Mouse (Mus musculus): ENCODE results near the gene Chid1. TPM values are rescaled to one million over a fixed set of nuclear protein-coding genes. Genes with fewer than 3 reads are reported as not detected.

Chid1 gene
- polyA plus RNA-seq, 1 experiment from 2014 or later = 22.9 TPM

DNA sequence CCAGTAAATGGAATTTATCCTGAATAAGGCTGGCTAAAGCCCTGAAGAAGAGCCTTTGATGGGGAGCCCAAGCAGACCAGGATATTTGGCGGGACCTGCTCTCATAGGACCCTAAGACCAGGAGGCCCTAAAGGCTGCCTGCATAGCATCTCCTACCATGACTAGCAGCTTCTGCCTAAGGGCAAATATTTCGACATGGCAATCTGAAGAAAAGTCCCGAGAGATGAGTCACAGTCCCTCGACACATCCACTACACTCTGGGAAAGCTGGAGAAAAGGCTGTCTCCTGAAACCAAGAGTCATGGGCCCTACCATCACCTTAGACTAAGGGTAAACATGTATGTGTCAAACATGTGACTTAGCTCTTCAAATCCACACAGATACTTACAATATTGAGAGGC, 15.4 kb downstream of the Chid1 start:
- H3K9me3 ChIP-seq (ENCODE audit: control insufficient read depth, low read length) = no peaks in the 10 kb centered on the region
- H3K27me3 ChIP-seq (ENCODE audit: control insufficient read depth, insufficient read depth, low read length) = no peaks in the 10 kb centered on the region
- H3K36me3 ChIP-seq (ENCODE audit: control insufficient read depth, insufficient read depth, low read length) = no peaks in the 10 kb centered on the region
- no peak overlapping the region for H3K4me3 ChIP-seq (ENCODE audit: low read depth, low read length)
- ATAC-seq (replicated peaks; ENCODE audit: low FRiP score) (no peak), DNase-seq (ENCODE audit: low spot score) (no peak)
- WGBS = 89% methylated on average over 4 of the region's 4 CpGs
- H3K4me2 ChIP-seq (ENCODE audit: low read depth, low read length, severe bottlenecking) = no peak overlapping the region
- no peaks in the 10 kb centered on the region for H3K4me1 ChIP-seq (replicated peaks; ENCODE audit: control insufficient read depth, insufficient read depth, low read length)
- no peak overlapping the region for H3K9ac ChIP-seq (ENCODE audit: low read length)
- no peak overlapping the region for H3K27ac ChIP-seq (ENCODE audit: low read depth, low read length)

- Histone ChIP-seq H3K9ac (ENCODE audit: low read length) (no peak overlapping the region), H3K4me1 (replicated peaks; ENCODE audit: control insufficient read depth, insufficient read depth, low read length) (no peaks in the 10 kb centered on the region), H3K27me3 (ENCODE audit: control insufficient read depth, insufficient read depth, low read length) (no peaks in the 10 kb centered on the region), H3K27ac (ENCODE audit: low read depth, low read length) (no peak overlapping the region), H3K4me3 (ENCODE audit: low read depth, low read length) (no peak overlapping the region), H3K36me3 (ENCODE audit: control insufficient read depth, insufficient read depth, low read length) (no peaks in the 10 kb centered on the region), H3K4me2 (ENCODE audit: low read depth, low read length, severe bottlenecking) (no peak overlapping the region), H3K9me3 (ENCODE audit: control insufficient read depth, low read length) (no peaks in the 10 kb centered on the region)
- DNase-seq (ENCODE audit: low spot score) (no peak), ATAC-seq (replicated peaks; ENCODE audit: low FRiP score) (no peak)
- WGBS = 59% methylated on average over 4 of the region's 4 CpGs
Measured at GRCm38 (mm10) chr7:141523007-141523406, 16.6 kb downstream of the Chid1 start.

GRCm38 (mm10) chr7:141519795-141520194, 19.9 kb downstream of the Chid1 start:
- Histone ChIP-seq H3K4me1 (replicated peaks; ENCODE audit: control insufficient read depth, insufficient read depth, low read length) (no peaks in the 10 kb centered on the region), H3K9ac (ENCODE audit: low read length) (no peak overlapping the region), H3K4me2 (ENCODE audit: low read depth, low read length, severe bottlenecking) (no peak overlapping the region), H3K27me3 (ENCODE audit: control insufficient read depth, insufficient read depth, low read length) (no peaks in the 10 kb centered on the region), H3K36me3 (ENCODE audit: control insufficient read depth, insufficient read depth, low read length) (no peaks in the 10 kb centered on the region), H3K27ac (ENCODE audit: low read depth, low read length) (no peak overlapping the region), H3K4me3 (ENCODE audit: low read depth, low read length) (no peak overlapping the region), H3K9me3 (ENCODE audit: control insufficient read depth, low read length) (no peaks in the 10 kb centered on the region)
- no peak for DNase-seq (ENCODE audit: low spot score)
- no peak for ATAC-seq (replicated peaks; ENCODE audit: low FRiP score)
- 89% methylated on average over 1 of the region's 1 CpGs for WGBS

- ATAC-seq (replicated peaks; ENCODE audit: low FRiP score) (no peak), DNase-seq (ENCODE audit: low spot score) (no peak)
- H3K9ac ChIP-seq (ENCODE audit: low read length) = no peak overlapping the region
- no peaks in the 10 kb centered on the region for H3K4me1 ChIP-seq (replicated peaks; ENCODE audit: control insufficient read depth, insufficient read depth, low read length)
- no peaks in the 10 kb centered on the region for H3K9me3 ChIP-seq (ENCODE audit: control insufficient read depth, low read length)
- WGBS = 80% methylated on average over 3 of the region's 3 CpGs
- no peak overlapping the region for H3K4me2 ChIP-seq (ENCODE audit: low read depth, low read length, severe bottlenecking)
- no peaks in the 10 kb centered on the region for H3K36me3 ChIP-seq (ENCODE audit: control insufficient read depth, insufficient read depth, low read length)
- H3K27me3 ChIP-seq (ENCODE audit: control insufficient read depth, insufficient read depth, low read length) = no peaks in the 10 kb centered on the region
- no peak overlapping the region for H3K27ac ChIP-seq (ENCODE audit: low read depth, low read length)
- H3K4me3 ChIP-seq (ENCODE audit: low read depth, low read length) = no peak overlapping the region
Measured at GRCm38 (mm10) chr7:141518926-141519325, 20.7 kb downstream of the Chid1 start.

DNA sequence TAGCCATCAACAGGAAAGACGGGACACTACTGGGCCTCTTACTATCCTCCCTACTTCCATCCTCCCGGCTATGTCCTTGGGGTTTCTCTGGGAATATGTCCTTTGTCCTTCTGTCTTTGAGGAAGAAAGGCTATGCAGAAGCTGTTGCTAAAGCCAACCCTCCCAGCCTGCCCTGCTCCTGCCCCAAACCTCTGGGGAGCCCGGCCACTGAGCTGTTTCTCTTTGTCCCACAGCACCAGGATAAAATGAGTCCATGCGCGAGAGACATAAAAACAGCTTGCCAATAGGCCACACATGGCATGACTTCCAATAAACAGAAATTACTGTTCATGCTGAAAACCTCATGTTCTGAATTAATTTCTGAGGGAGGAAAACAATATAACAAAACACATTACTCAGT, 21.4 kb downstream of the Chid1 start:
- no peaks in the 10 kb centered on the region for H3K27me3 ChIP-seq (ENCODE audit: control insufficient read depth, insufficient read depth, low read length)
- H3K36me3 ChIP-seq (ENCODE audit: control insufficient read depth, insufficient read depth, low read length) = no peaks in the 10 kb centered on the region
- ATAC-seq (replicated peaks; ENCODE audit: low FRiP score) (no peak), DNase-seq (ENCODE audit: low spot score) (no peak)
- H3K4me2 ChIP-seq (ENCODE audit: low read depth, low read length, severe bottlenecking) = no peak overlapping the region
- WGBS = 86% methylated on average over 5 of the region's 5 CpGs
- H3K4me3 ChIP-seq (ENCODE audit: low read depth, low read length) = no peak overlapping the region
- H3K4me1 ChIP-seq (replicated peaks; ENCODE audit: control insufficient read depth, insufficient read depth, low read length) = no peaks in the 10 kb centered on the region
- no peak overlapping the region for H3K9ac ChIP-seq (ENCODE audit: low read length)
- H3K27ac ChIP-seq (ENCODE audit: low read depth, low read length) = no peak overlapping the region
- no peaks in the 10 kb centered on the region for H3K9me3 ChIP-seq (ENCODE audit: control insufficient read depth, low read length)

- H3K9ac ChIP-seq (ENCODE audit: low read length) = no peak overlapping the region
- ATAC-seq (replicated peaks; ENCODE audit: low FRiP score) = no peak
Measured at GRCm38 (mm10) chr7:141517638-141518037, 22.0 kb downstream of the Chid1 start.

GRCm38 (mm10) chr7:141510681-141511191, 28.9 kb downstream of the Chid1 start:
- Histone ChIP-seq H3K4me1 (replicated peaks; ENCODE audit: control insufficient read depth, insufficient read depth, low read length) (no peaks in the 10 kb centered on the region), H3K4me2 (ENCODE audit: low read depth, low read length, severe bottlenecking) (no peak overlapping the region), H3K27me3 (ENCODE audit: control insufficient read depth, insufficient read depth, low read length) (no peaks in the 10 kb centered on the region), H3K36me3 (ENCODE audit: control insufficient read depth, insufficient read depth, low read length) (no peaks in the 10 kb centered on the region), H3K27ac (ENCODE audit: low read depth, low read length) (no peak overlapping the region), H3K9me3 (ENCODE audit: control insufficient read depth, low read length) (no peaks in the 10 kb centered on the region; the same call in 1 of the 2 replicates), H3K9ac (ENCODE audit: low read length) (no peak overlapping the region), H3K4me3 (ENCODE audit: low read depth, low read length) (no peak overlapping the region)
- 72% methylated on average over 8 of the region's 8 CpGs for WGBS
- ATAC-seq (replicated peaks; ENCODE audit: low FRiP score) = no peak
- no peak for DNase-seq (ENCODE audit: low spot score)

More at GRCm38 (mm10) chr7:141517638-141518037, 22.0 kb downstream of the Chid1 start:
- Histone ChIP-seq H3K4me1 (replicated peaks; ENCODE audit: control insufficient read depth, insufficient read depth, low read length) (no peaks in the 10 kb centered on the region), H3K4me3 (ENCODE audit: low read depth, low read length) (no peak overlapping the region), H3K9me3 (ENCODE audit: control insufficient read depth, low read length) (no peaks in the 10 kb centered on the region), H3K27ac (ENCODE audit: low read depth, low read length) (no peak overlapping the region), H3K4me2 (ENCODE audit: low read depth, low read length, severe bottlenecking) (no peak overlapping the region), H3K36me3 (ENCODE audit: control insufficient read depth, insufficient read depth, low read length) (no peaks in the 10 kb centered on the region), H3K27me3 (ENCODE audit: control insufficient read depth, insufficient read depth, low read length) (no peaks in the 10 kb centered on the region)
- WGBS = 93% methylated on average over 4 of the region's 4 CpGs
- DNase-seq (ENCODE audit: low spot score) = no peak

- DNase-seq (ENCODE audit: low spot score) = no peak
- no peak overlapping the region for H3K4me2 ChIP-seq (ENCODE audit: low read depth, low read length, severe bottlenecking)
- 93% methylated on average over 5 of the region's 5 CpGs for WGBS
- no peaks in the 10 kb centered on the region for H3K27me3 ChIP-seq (ENCODE audit: control insufficient read depth, insufficient read depth, low read length)
- no peaks in the 10 kb centered on the region for H3K36me3 ChIP-seq (ENCODE audit: control insufficient read depth, insufficient read depth, low read length)
- no peak overlapping the region for H3K27ac ChIP-seq (ENCODE audit: low read depth, low read length)
- no peak for ATAC-seq (replicated peaks; ENCODE audit: low FRiP score)
- no peaks in the 10 kb centered on the region; the same call in 1 of the 2 replicates for H3K9me3 ChIP-seq (ENCODE audit: control insufficient read depth, low read length)
- H3K9ac ChIP-seq (ENCODE audit: low read length) = no peak overlapping the region
- H3K4me1 ChIP-seq (replicated peaks; ENCODE audit: control insufficient read depth, insufficient read depth, low read length) = no peaks in the 10 kb centered on the region
- no peak overlapping the region for H3K4me3 ChIP-seq (ENCODE audit: low read depth, low read length)
Measured at GRCm38 (mm10) chr7:141510196-141510595, 29.5 kb downstream of the Chid1 start.

- H3K27me3 ChIP-seq (ENCODE audit: control insufficient read depth, insufficient read depth, low read length) = no peaks in the 10 kb centered on the region
- H3K9me3 ChIP-seq (ENCODE audit: control insufficient read depth, low read length) = no peaks in the 10 kb centered on the region; the same call in 1 of the 2 replicates
- no peak overlapping the region for H3K4me3 ChIP-seq (ENCODE audit: low read depth, low read length)
- no peaks in the 10 kb centered on the region for H3K36me3 ChIP-seq (ENCODE audit: control insufficient read depth, insufficient read depth, low read length)
- ATAC-seq (replicated peaks; ENCODE audit: low FRiP score) (peak; percentile 72; the same call in 1 of the 2 replicates), DNase-seq (ENCODE audit: low spot score) (no peak)
- no peak overlapping the region for H3K9ac ChIP-seq (ENCODE audit: low read length)
- H3K4me2 ChIP-seq (ENCODE audit: low read depth, low read length, severe bottlenecking) = no peak overlapping the region
- H3K27ac ChIP-seq (ENCODE audit: low read depth, low read length) = peak overlapping the region; percentile 63
- no peaks in the 10 kb centered on the region for H3K4me1 ChIP-seq (replicated peaks; ENCODE audit: control insufficient read depth, insufficient read depth, low read length)
Measured at GRCm38 (mm10) chr7:141508160-141508559, 31.5 kb downstream of the Chid1 start.

Data from forebrain, embryonic 11.5 days (tissue).